Mouse (Mus musculus) embryo, embryonic 10 days (tissue): Measurements from ENCODE around the gene Shroom2.
A peak's percentile ranks its signal among the peaks of the same experiment; 100 is the strongest.
"Not testable (repeated sequence)": the region's sequence is repeated elsewhere in the genome, so short reads cannot be mapped to it uniquely, and the experiment has no call there.

Experiments used
- DNase-seq: peaks from one replicate; pipeline ENCODE4 v3.0.0-alpha.2; 2015; ENCODE audit warnings: low spot score

Gene Shroom2

GRCm38 (mm10) chrX:152768891-152769599, at the start of gene Shroom2:
Gene Shroom2, minus strand, starts transcription at chrX:152769465.
- DNase-seq: peak; percentile 19

- DNase-seq: peak; percentile 51
These were observed 49.7 kb upstream of the Shroom2 start for GRCm38 (mm10) chrX:152818996-152819395.

- DNase-seq: no peak
These were observed 44.1 kb upstream of the Shroom2 start for GRCm38 (mm10) chrX:152813339-152813738.

GRCm38 (mm10) chrX:152805317-152805716, 36.1 kb upstream of the Shroom2 start:
- no peak for DNase-seq

GRCm38 (mm10) chrX:152788611-152789010, 19.3 kb upstream of the Shroom2 start:
- no peak for DNase-seq

- no peak for DNase-seq
These were observed 18.9 kb upstream of the Shroom2 start for GRCm38 (mm10) chrX:152788129-152788528.

- peak; percentile 16 for DNase-seq
These were observed 12.6 kb upstream of the Shroom2 start, which contains the start of gene Gpr143 for GRCm38 (mm10) chrX:152781720-152782403. Gene Gpr143, plus strand, starts transcription at chrX:152781921.

GRCm38 (mm10) chrX:152769600-152770157, 414 bp upstream of the Shroom2 start:
- DNase-seq: peak; percentile 73

GRCm38 (mm10) chrX:152764171-152764570, 5.1 kb downstream of the Shroom2 start:
- DNase-seq: no peak

- DNase-seq: no peak
These were observed 6.4 kb downstream of the Shroom2 start for GRCm38 (mm10) chrX:152762855-152763254.

- DNase-seq: no peak
These were observed 6.8 kb downstream of the Shroom2 start for GRCm38 (mm10) chrX:152762437-152762836.

GRCm38 (mm10) chrX:152756293-152756692, 13.0 kb downstream of the Shroom2 start:
- DNase-seq: no peak

GRCm38 (mm10) chrX:152755819-152756218, 13.4 kb downstream of the Shroom2 start:
- no peak for DNase-seq

- DNase-seq: no peak
These were observed 23.3 kb downstream of the Shroom2 start for GRCm38 (mm10) chrX:152745925-152746324.

GRCm38 (mm10) chrX:152743642-152744041, 25.6 kb downstream of the Shroom2 start:
- no peak for DNase-seq

- DNase-seq: no peak
These were observed 30.4 kb downstream of the Shroom2 start for GRCm38 (mm10) chrX:152738759-152739368.

- no peak for DNase-seq
These were observed 31.1 kb downstream of the Shroom2 start for GRCm38 (mm10) chrX:152738191-152738590.

GRCm38 (mm10) chrX:152735283-152735682, 34.0 kb downstream of the Shroom2 start:
- no peak for DNase-seq

- DNase-seq: no peak
These were observed 52.6 kb downstream of the Shroom2 start for GRCm38 (mm10) chrX:152716693-152717092.

GRCm38 (mm10) chrX:152710715-152711114, 58.5 kb downstream of the Shroom2 start:
- not testable (repeated sequence) for DNase-seq

GRCm38 (mm10) chrX:152708359-152708758, 60.9 kb downstream of the Shroom2 start:
- DNase-seq: peak; percentile 11

GRCm38 (mm10) chrX:152705397-152705796, 63.9 kb downstream of the Shroom2 start:
- peak; percentile 68 for DNase-seq

- DNase-seq: peak; percentile 4
These were observed 65.6 kb downstream of the Shroom2 start for GRCm38 (mm10) chrX:152703624-152704023.
